Mouse (Mus musculus): Measurements from ENCODE around the gene Slc45a3. TPM values are rescaled to one million over a fixed set of nuclear protein-coding genes. Genes with fewer than 3 reads are reported as not detected.

The Slc45a3 gene
- polyA plus RNA-seq, 1 experiment from 2014 or later, result 1.5 TPM

- H3K9ac ChIP-seq (ENCODE audit: low read length), result peak overlapping the region; percentile 35; the same call in 1 of the 2 replicates
Observed at GRCm38 (mm10) chr1:131970661-131971520, 8.1 kb downstream of the Slc45a3 start.

GRCm38 (mm10) chr1:131971771-131972497 lies 9.2 kb downstream of the Slc45a3 start:
- peaks cover 25% of the 10 kb centered on the region for H3K4me1 ChIP-seq (ENCODE audit: control insufficient read depth, insufficient read depth, low read length)
- DNase-seq (ENCODE audit: low spot score) (peak; percentile 27), ATAC-seq (peak; percentile 33; the same call in 1 of the 2 replicates)
- H3K4me3 ChIP-seq (ENCODE audit: low read depth, low read length), result no peak overlapping the region
- no peaks in the 10 kb centered on the region for H3K36me3 ChIP-seq (ENCODE audit: control insufficient read depth, insufficient read depth, low read length)
- H3K27ac ChIP-seq (ENCODE audit: low read depth, low read length), result peak overlapping the region; percentile 49; the same call in 1 of the 2 replicates
- no peaks in the 10 kb centered on the region for H3K27me3 ChIP-seq (replicated peaks; ENCODE audit: control insufficient read depth, insufficient read depth, low read length)
- 4% methylated on average over 15 of the region's 15 CpGs for WGBS
- H3K4me2 ChIP-seq (ENCODE audit: low read length), result no peak overlapping the region
- no peaks in the 10 kb centered on the region for H3K9me3 ChIP-seq (replicated peaks; ENCODE audit: control insufficient read depth, low read length)
- H3K9ac ChIP-seq (ENCODE audit: low read length), result no peak overlapping the region

More at GRCm38 (mm10) chr1:131970661-131971520, 8.1 kb downstream of the Slc45a3 start:
- peaks cover 25% of the 10 kb centered on the region for H3K4me1 ChIP-seq (ENCODE audit: control insufficient read depth, insufficient read depth, low read length)
- no peaks in the 10 kb centered on the region for H3K9me3 ChIP-seq (replicated peaks; ENCODE audit: control insufficient read depth, low read length)
- peak overlapping the region; percentile 49; the same call in 1 of the 2 replicates for H3K27ac ChIP-seq (ENCODE audit: low read depth, low read length)
- DNase-seq (ENCODE audit: low spot score), result peak; percentile 69
- WGBS, result 2% methylated on average over 16 of the region's 16 CpGs
- no peaks in the 10 kb centered on the region for H3K36me3 ChIP-seq (ENCODE audit: control insufficient read depth, insufficient read depth, low read length)
- peak; percentile 77 for ATAC-seq
- no peaks in the 10 kb centered on the region for H3K27me3 ChIP-seq (replicated peaks; ENCODE audit: control insufficient read depth, insufficient read depth, low read length)
- peak overlapping the region; percentile 12; the same call in 1 of the 2 replicates for H3K4me2 ChIP-seq (ENCODE audit: low read length)
- H3K4me3 ChIP-seq (ENCODE audit: low read depth, low read length), result no peak overlapping the region

- DNase-seq (ENCODE audit: low spot score), result no peak
- Histone ChIP-seq H3K27me3 (replicated peaks; ENCODE audit: control insufficient read depth, insufficient read depth, low read length) (no peaks in the 10 kb centered on the region), H3K4me1 (ENCODE audit: control insufficient read depth, insufficient read depth, low read length) (peaks cover 25% of the 10 kb centered on the region), H3K27ac (ENCODE audit: low read depth, low read length) (0 out of 2 replicates have a peak overlapping the region, but pooled peaks have one; percentile 3), H3K9me3 (replicated peaks; ENCODE audit: control insufficient read depth, low read length) (no peaks in the 10 kb centered on the region), H3K4me2 (ENCODE audit: low read length) (no peak overlapping the region), H3K9ac (ENCODE audit: low read length) (no peak overlapping the region), H3K4me3 (ENCODE audit: low read depth, low read length) (no peak overlapping the region), H3K36me3 (ENCODE audit: control insufficient read depth, insufficient read depth, low read length) (no peaks in the 10 kb centered on the region)
- 17% methylated on average over 13 of the region's 13 CpGs for WGBS
- no peak for ATAC-seq
Observed at GRCm38 (mm10) chr1:131972498-131973334, 9.9 kb downstream of the Slc45a3 start.

- H3K4me3 ChIP-seq (ENCODE audit: low read depth, low read length), result no peak overlapping the region
- 72% methylated on average over 6 of the region's 6 CpGs for WGBS
- no peak for DNase-seq (ENCODE audit: low spot score)
- no peak overlapping the region for H3K9ac ChIP-seq (ENCODE audit: low read length)
- no peak overlapping the region for H3K27ac ChIP-seq (ENCODE audit: low read depth, low read length)
- no peaks in the 10 kb centered on the region for H3K27me3 ChIP-seq (replicated peaks; ENCODE audit: control insufficient read depth, insufficient read depth, low read length)
- no peaks in the 10 kb centered on the region for H3K36me3 ChIP-seq (ENCODE audit: control insufficient read depth, insufficient read depth, low read length)
- ATAC-seq, result no peak
- no peaks in the 10 kb centered on the region for H3K9me3 ChIP-seq (replicated peaks; ENCODE audit: control insufficient read depth, low read length)
- H3K4me1 ChIP-seq (ENCODE audit: control insufficient read depth, insufficient read depth, low read length), result peaks cover 25% of the 10 kb centered on the region
- no peak overlapping the region for H3K4me2 ChIP-seq (ENCODE audit: low read length)
Observed at GRCm38 (mm10) chr1:131973991-131974390, 11.2 kb downstream of the Slc45a3 start.

GRCm38 (mm10) chr1:131976886-131977285 lies 14.1 kb downstream of the Slc45a3 start:
- Histone ChIP-seq H3K27me3 (replicated peaks; ENCODE audit: control insufficient read depth, insufficient read depth, low read length) (no peaks in the 10 kb centered on the region), H3K4me1 (ENCODE audit: control insufficient read depth, insufficient read depth, low read length) (peaks cover 12% of the 10 kb centered on the region; the same call in 1 of the 2 replicates), H3K4me2 (ENCODE audit: low read length) (no peak overlapping the region), H3K9me3 (replicated peaks; ENCODE audit: control insufficient read depth, low read length) (no peaks in the 10 kb centered on the region), H3K4me3 (ENCODE audit: low read depth, low read length) (no peak overlapping the region), H3K9ac (ENCODE audit: low read length) (no peak overlapping the region), H3K36me3 (ENCODE audit: control insufficient read depth, insufficient read depth, low read length) (no peaks in the 10 kb centered on the region), H3K27ac (ENCODE audit: low read depth, low read length) (no peak overlapping the region)
- no peak for DNase-seq (ENCODE audit: low spot score)
- ATAC-seq, result no peak
- 88% methylated on average over 5 of the region's 5 CpGs for WGBS

- Histone ChIP-seq H3K36me3 (ENCODE audit: control insufficient read depth, insufficient read depth, low read length) (no peaks in the 10 kb centered on the region), H3K9ac (ENCODE audit: low read length) (no peak overlapping the region), H3K9me3 (replicated peaks; ENCODE audit: control insufficient read depth, low read length) (no peaks in the 10 kb centered on the region), H3K27me3 (replicated peaks; ENCODE audit: control insufficient read depth, insufficient read depth, low read length) (no peaks in the 10 kb centered on the region), H3K4me2 (ENCODE audit: low read length) (no peak overlapping the region), H3K27ac (ENCODE audit: low read depth, low read length) (no peak overlapping the region), H3K4me1 (ENCODE audit: control insufficient read depth, insufficient read depth, low read length) (no peaks in the 10 kb centered on the region), H3K4me3 (ENCODE audit: low read depth, low read length) (no peak overlapping the region)
- DNase-seq (ENCODE audit: low spot score) (no peak), ATAC-seq (no peak)
- 46% methylated on average over 2 of the region's 2 CpGs for WGBS
Observed at GRCm38 (mm10) chr1:131980471-131980870, 17.7 kb downstream of the Slc45a3 start.

GRCm38 (mm10) chr1:131981378-131982013 lies 18.7 kb downstream of the Slc45a3 start:
- Histone ChIP-seq H3K27ac (ENCODE audit: low read depth, low read length) (no peak overlapping the region), H3K4me1 (ENCODE audit: control insufficient read depth, insufficient read depth, low read length) (no peaks in the 10 kb centered on the region), H3K4me2 (ENCODE audit: low read length) (no peak overlapping the region), H3K9ac (ENCODE audit: low read length) (no peak overlapping the region), H3K9me3 (replicated peaks; ENCODE audit: control insufficient read depth, low read length) (no peaks in the 10 kb centered on the region), H3K27me3 (replicated peaks; ENCODE audit: control insufficient read depth, insufficient read depth, low read length) (no peaks in the 10 kb centered on the region), H3K36me3 (ENCODE audit: control insufficient read depth, insufficient read depth, low read length) (no peaks in the 10 kb centered on the region), H3K4me3 (ENCODE audit: low read depth, low read length) (no peak overlapping the region)
- ATAC-seq (peak; percentile 77), DNase-seq (ENCODE audit: low spot score) (peak; percentile 86)
- 47% methylated on average over 12 of the region's 12 CpGs for WGBS

GRCm38 (mm10) chr1:131982907-131983306 lies 20.1 kb downstream of the Slc45a3 start:
- Histone ChIP-seq H3K4me2 (ENCODE audit: low read length) (no peak overlapping the region), H3K27me3 (replicated peaks; ENCODE audit: control insufficient read depth, insufficient read depth, low read length) (no peaks in the 10 kb centered on the region), H3K4me3 (ENCODE audit: low read depth, low read length) (no peak overlapping the region), H3K9ac (ENCODE audit: low read length) (no peak overlapping the region), H3K27ac (ENCODE audit: low read depth, low read length) (no peak overlapping the region), H3K4me1 (ENCODE audit: control insufficient read depth, insufficient read depth, low read length) (no peaks in the 10 kb centered on the region), H3K36me3 (ENCODE audit: control insufficient read depth, insufficient read depth, low read length) (no peaks in the 10 kb centered on the region), H3K9me3 (replicated peaks; ENCODE audit: control insufficient read depth, low read length) (no peaks in the 10 kb centered on the region)
- ATAC-seq, result peak; percentile 56; the same call in 1 of the 2 replicates
- 25% methylated on average over 5 of the region's 5 CpGs for WGBS
- DNase-seq (ENCODE audit: low spot score), result peak; percentile 76

Measured in forebrain, embryonic 14.5 days (tissue).